Mouse (Mus musculus) E14TG2a.4 (cell line): ENCODE data around the gene Gm10306.

Experiments
- CTCF ChIP-seq: conservative IDR thresholded peaks from 2 replicates; pipeline ENCODE4 v1.5.1; 2014; ENCODE audit warnings: low read length
- NANOG ChIP-seq: IDR thresholded peaks from 2 replicates; pipeline ENCODE4 v1.6.1; 2014; ENCODE audit warnings: borderline replicate concordance, low read length, mixed read lengths
- POU5F1 ChIP-seq: IDR thresholded peaks from 2 replicates; pipeline ENCODE4 v1.6.1; 2014; ENCODE audit warnings: low read length, borderline replicate concordance

DNA sequence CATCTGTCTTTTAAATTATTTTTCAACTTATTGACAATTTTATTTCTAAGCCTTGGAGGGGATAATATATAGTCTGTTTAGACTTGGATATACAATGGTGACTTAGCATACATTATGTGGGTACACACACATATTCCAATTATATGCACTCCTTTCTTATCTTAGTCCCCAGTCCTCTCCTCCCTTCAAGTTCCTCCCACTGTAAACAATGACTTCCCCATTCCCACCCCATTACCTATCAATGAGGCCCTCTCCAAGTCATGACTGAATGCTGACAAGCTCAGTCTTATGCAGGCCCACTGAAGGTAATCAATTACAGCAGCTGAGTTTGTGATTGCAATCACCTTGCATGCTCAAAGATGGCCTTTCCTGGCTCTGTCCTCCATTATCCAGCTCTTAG lies 8.0 kb downstream of the Gm10306 start:
- TF ChIP-seq CTCF: no peak
- TF ChIP-seq POU5F1: no peak
- no peak for TF ChIP-seq NANOG
